Mouse (Mus musculus): Measurements from ENCODE around the gene Plekhg1. TPM values are rescaled to one million over a fixed set of nuclear protein-coding genes. Genes with fewer than 3 reads are reported as not detected.

Plekhg1 gene
- polyA plus RNA-seq, 1 experiment from 2014 or later = 4.4 TPM

- Histone ChIP-seq H3K36me3 (ENCODE audit: control insufficient read depth, insufficient read depth) (no peaks in the 10 kb centered on the region), H3K27me3 (replicated peaks; ENCODE audit: control insufficient read depth, insufficient read depth, low read length) (no peaks in the 10 kb centered on the region), H3K9me3 (ENCODE audit: control insufficient read depth, low read length) (no peaks in the 10 kb centered on the region), H3K27ac (ENCODE audit: low read length) (no peak overlapping the region), H3K4me3 (replicated peaks; ENCODE audit: low read length) (no peak overlapping the region), H3K4me1 (replicated peaks; ENCODE audit: control insufficient read depth, insufficient read depth, low read length) (peaks cover 5% of the 10 kb centered on the region), H3K4me2 (ENCODE audit: low read length) (no peak overlapping the region), H3K9ac (replicated peaks; ENCODE audit: low read depth, low read length) (no peak overlapping the region)
- WGBS = 22% methylated on average over 3 of the region's 3 CpGs
- ATAC-seq = peak; percentile 70
Measured at GRCm38 (mm10) chr10:3891381-3892263, 151.5 kb downstream of the Plekhg1 start.

DNA sequence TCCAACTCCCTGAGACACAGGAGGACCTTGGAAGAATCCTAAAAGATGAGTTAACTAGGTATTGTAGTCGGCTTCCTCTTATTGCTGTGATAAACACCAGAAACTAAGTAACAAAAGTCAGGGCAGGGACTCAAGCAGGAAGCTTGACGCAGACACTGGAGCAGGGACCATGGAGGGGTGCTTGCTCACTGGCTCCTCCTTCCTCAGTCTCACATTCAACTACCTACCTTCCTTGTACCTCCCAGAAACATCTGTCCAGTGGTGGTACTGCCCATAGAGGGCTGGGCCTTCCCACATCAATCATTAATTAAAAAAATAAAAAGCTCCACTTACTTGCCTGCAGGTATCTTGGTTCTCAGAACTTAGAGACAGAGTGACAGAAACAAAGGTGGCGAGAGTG lies 152.2 kb downstream of the Plekhg1 start:
- peaks cover 5% of the 10 kb centered on the region for H3K4me1 ChIP-seq (replicated peaks; ENCODE audit: control insufficient read depth, insufficient read depth, low read length)
- WGBS = 40% methylated on average over 3 of the region's 3 CpGs
- H3K9me3 ChIP-seq (ENCODE audit: control insufficient read depth, low read length) = no peaks in the 10 kb centered on the region
- no peaks in the 10 kb centered on the region for H3K27me3 ChIP-seq (replicated peaks; ENCODE audit: control insufficient read depth, insufficient read depth, low read length)
- no peak overlapping the region for H3K4me2 ChIP-seq (ENCODE audit: low read length)
- H3K9ac ChIP-seq (replicated peaks; ENCODE audit: low read depth, low read length) = no peak overlapping the region
- no peak overlapping the region for H3K27ac ChIP-seq (ENCODE audit: low read length)
- no peak for ATAC-seq
- H3K4me3 ChIP-seq (replicated peaks; ENCODE audit: low read length) = no peak overlapping the region
- H3K36me3 ChIP-seq (ENCODE audit: control insufficient read depth, insufficient read depth) = no peaks in the 10 kb centered on the region

- no peak overlapping the region for H3K4me3 ChIP-seq (replicated peaks; ENCODE audit: low read length)
- H3K4me1 ChIP-seq (replicated peaks; ENCODE audit: control insufficient read depth, insufficient read depth, low read length) = no peaks in the 10 kb centered on the region
- H3K27ac ChIP-seq (ENCODE audit: low read length) = no peak overlapping the region
- H3K27me3 ChIP-seq (replicated peaks; ENCODE audit: control insufficient read depth, insufficient read depth, low read length) = no peaks in the 10 kb centered on the region
- H3K4me2 ChIP-seq (ENCODE audit: low read length) = no peak overlapping the region
- ATAC-seq = no peak
- 64% methylated on average over 3 of the region's 3 CpGs for WGBS
- no peak overlapping the region for H3K9ac ChIP-seq (replicated peaks; ENCODE audit: low read depth, low read length)
- no peaks in the 10 kb centered on the region for H3K36me3 ChIP-seq (ENCODE audit: control insufficient read depth, insufficient read depth)
- no peaks in the 10 kb centered on the region for H3K9me3 ChIP-seq (ENCODE audit: control insufficient read depth, low read length)
Measured at GRCm38 (mm10) chr10:3898068-3898467, 157.9 kb downstream of the Plekhg1 start.

GRCm38 (mm10) chr10:3900416-3900956 lies 160.3 kb downstream of the Plekhg1 start:
- Histone ChIP-seq H3K27me3 (replicated peaks; ENCODE audit: control insufficient read depth, insufficient read depth, low read length) (no peaks in the 10 kb centered on the region), H3K4me2 (ENCODE audit: low read length) (no peak overlapping the region), H3K4me1 (replicated peaks; ENCODE audit: control insufficient read depth, insufficient read depth, low read length) (no peaks in the 10 kb centered on the region), H3K9me3 (ENCODE audit: control insufficient read depth, low read length) (no peaks in the 10 kb centered on the region), H3K9ac (replicated peaks; ENCODE audit: low read depth, low read length) (no peak overlapping the region), H3K4me3 (replicated peaks; ENCODE audit: low read length) (no peak overlapping the region), H3K27ac (ENCODE audit: low read length) (no peak overlapping the region), H3K36me3 (ENCODE audit: control insufficient read depth, insufficient read depth) (no peaks in the 10 kb centered on the region)
- WGBS = 59% methylated on average over 11 of the region's 11 CpGs
- no peak for ATAC-seq

GRCm38 (mm10) chr10:3905747-3906146 lies 165.6 kb downstream of the Plekhg1 start:
- no peaks in the 10 kb centered on the region for H3K4me1 ChIP-seq (replicated peaks; ENCODE audit: control insufficient read depth, insufficient read depth, low read length)
- no peaks in the 10 kb centered on the region for H3K36me3 ChIP-seq (ENCODE audit: control insufficient read depth, insufficient read depth)
- ATAC-seq = no peak
- no peaks in the 10 kb centered on the region for H3K9me3 ChIP-seq (ENCODE audit: control insufficient read depth, low read length)
- no peak overlapping the region for H3K4me3 ChIP-seq (replicated peaks; ENCODE audit: low read length)
- 95% methylated on average over 3 of the region's 3 CpGs for WGBS
- H3K27ac ChIP-seq (ENCODE audit: low read length) = no peak overlapping the region
- no peaks in the 10 kb centered on the region for H3K27me3 ChIP-seq (replicated peaks; ENCODE audit: control insufficient read depth, insufficient read depth, low read length)
- no peak overlapping the region for H3K4me2 ChIP-seq (ENCODE audit: low read length)
- H3K9ac ChIP-seq (replicated peaks; ENCODE audit: low read depth, low read length) = no peak overlapping the region

- Histone ChIP-seq H3K4me1 (replicated peaks; ENCODE audit: control insufficient read depth, insufficient read depth, low read length) (no peaks in the 10 kb centered on the region), H3K27ac (ENCODE audit: low read length) (no peak overlapping the region), H3K9ac (replicated peaks; ENCODE audit: low read depth, low read length) (no peak overlapping the region), H3K36me3 (ENCODE audit: control insufficient read depth, insufficient read depth) (no peaks in the 10 kb centered on the region), H3K4me3 (replicated peaks; ENCODE audit: low read length) (no peak overlapping the region), H3K9me3 (ENCODE audit: control insufficient read depth, low read length) (no peaks in the 10 kb centered on the region), H3K27me3 (replicated peaks; ENCODE audit: control insufficient read depth, insufficient read depth, low read length) (no peaks in the 10 kb centered on the region), H3K4me2 (ENCODE audit: low read length) (no peak overlapping the region)
- no peak for ATAC-seq
- WGBS = 81% methylated on average over 5 of the region's 5 CpGs
Measured at GRCm38 (mm10) chr10:3914104-3914503, 173.9 kb downstream of the Plekhg1 start.

- 42% methylated on average over 20 of the region's 20 CpGs for WGBS
Measured at GRCm38 (mm10) chr10:3920368-3921152, 180.4 kb downstream of the Plekhg1 start.

DNA sequence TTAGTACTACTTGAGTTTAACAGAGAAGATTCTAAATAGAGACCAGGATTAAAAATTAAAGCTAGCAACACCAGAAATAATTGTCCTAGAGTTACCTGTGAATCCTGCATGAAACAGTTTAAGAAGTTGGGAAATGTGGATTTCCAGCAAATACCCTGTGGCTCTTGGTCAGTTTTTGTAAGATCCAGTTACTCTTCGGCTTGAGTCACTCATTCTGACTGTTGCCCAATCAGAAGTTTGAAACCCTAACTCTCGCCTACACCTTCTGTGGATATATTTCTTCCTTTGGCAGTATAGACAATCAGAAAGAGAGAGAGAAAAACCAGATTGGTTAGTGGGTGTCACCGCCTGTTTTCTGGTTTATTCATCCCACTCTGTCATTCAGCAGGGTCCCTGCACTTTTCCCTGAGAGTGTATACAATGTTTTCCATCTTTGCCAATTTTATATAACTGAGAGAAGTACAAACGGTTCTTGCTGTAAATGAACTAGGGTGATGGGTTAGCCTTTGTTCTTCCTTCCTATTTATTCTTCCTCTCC lies 187.9 kb downstream of the Plekhg1 start:
- no peaks in the 10 kb centered on the region for H3K4me1 ChIP-seq (replicated peaks; ENCODE audit: control insufficient read depth, insufficient read depth, low read length)
- no peak for ATAC-seq
- no peak overlapping the region for H3K4me3 ChIP-seq (replicated peaks; ENCODE audit: low read length)
- H3K27me3 ChIP-seq (replicated peaks; ENCODE audit: control insufficient read depth, insufficient read depth, low read length) = no peaks in the 10 kb centered on the region
- H3K36me3 ChIP-seq (ENCODE audit: control insufficient read depth, insufficient read depth) = no peaks in the 10 kb centered on the region
- no peak overlapping the region for H3K27ac ChIP-seq (ENCODE audit: low read length)
- WGBS = 82% methylated on average over 4 of the region's 4 CpGs
- H3K9ac ChIP-seq (replicated peaks; ENCODE audit: low read depth, low read length) = no peak overlapping the region
- no peak overlapping the region for H3K4me2 ChIP-seq (ENCODE audit: low read length)
- H3K9me3 ChIP-seq (ENCODE audit: control insufficient read depth, low read length) = no peaks in the 10 kb centered on the region

More at GRCm38 (mm10) chr10:3920368-3921152, 180.4 kb downstream of the Plekhg1 start:
- H3K9ac ChIP-seq (replicated peaks; ENCODE audit: low read depth, low read length) = no peak overlapping the region
- H3K9me3 ChIP-seq (ENCODE audit: control insufficient read depth, low read length) = no peaks in the 10 kb centered on the region
- no peaks in the 10 kb centered on the region for H3K36me3 ChIP-seq (ENCODE audit: control insufficient read depth, insufficient read depth)
- peak overlapping the region; percentile 34 for H3K27ac ChIP-seq (ENCODE audit: low read length)
- peaks cover 18% of the 10 kb centered on the region for H3K4me1 ChIP-seq (replicated peaks; ENCODE audit: control insufficient read depth, insufficient read depth, low read length)
- ATAC-seq = peak; percentile 97
- H3K4me3 ChIP-seq (replicated peaks; ENCODE audit: low read length) = no peak overlapping the region
- H3K27me3 ChIP-seq (replicated peaks; ENCODE audit: control insufficient read depth, insufficient read depth, low read length) = no peaks in the 10 kb centered on the region
- H3K4me2 ChIP-seq (ENCODE audit: low read length) = peak overlapping the region; percentile 34

DNA sequence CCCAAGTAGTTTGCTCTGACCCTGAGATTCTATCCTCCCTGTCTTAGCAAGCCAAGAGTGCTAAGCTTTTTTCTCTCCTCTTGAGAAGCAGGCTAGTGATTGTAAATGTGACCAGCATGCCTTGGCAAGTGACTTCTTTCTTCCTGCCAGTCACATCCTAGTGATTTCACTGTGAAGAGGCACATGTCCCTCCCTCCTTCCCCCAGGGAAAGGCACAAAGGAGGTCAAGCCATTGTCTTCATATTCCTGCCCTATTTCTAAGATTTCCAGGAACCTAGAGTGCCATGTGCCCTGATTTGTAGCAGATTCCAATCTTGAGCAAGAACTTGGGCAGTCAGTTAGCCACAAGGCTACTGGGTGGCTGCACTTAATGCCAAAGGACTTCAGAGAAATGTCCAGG lies 191.7 kb downstream of the Plekhg1 start:
- no peak for ATAC-seq
- Histone ChIP-seq H3K4me1 (replicated peaks; ENCODE audit: control insufficient read depth, insufficient read depth, low read length) (no peaks in the 10 kb centered on the region), H3K27me3 (replicated peaks; ENCODE audit: control insufficient read depth, insufficient read depth, low read length) (no peaks in the 10 kb centered on the region), H3K4me2 (ENCODE audit: low read length) (no peak overlapping the region), H3K27ac (ENCODE audit: low read length) (no peak overlapping the region), H3K36me3 (ENCODE audit: control insufficient read depth, insufficient read depth) (no peaks in the 10 kb centered on the region), H3K9ac (replicated peaks; ENCODE audit: low read depth, low read length) (no peak overlapping the region), H3K9me3 (ENCODE audit: control insufficient read depth, low read length) (no peaks in the 10 kb centered on the region), H3K4me3 (replicated peaks; ENCODE audit: low read length) (no peak overlapping the region)
